Mouse (Mus musculus): ENCODE measurements around the gene Tomm70a.

- TF ChIP-seq CTCF (IDR thresholded peaks at IDR 0.05; ENCODE audit: low read depth), result no peak
- no peak for TF ChIP-seq EP300 (IDR thresholded peaks at IDR 0.05; ENCODE audit: low read depth)
These were observed 59.7 kb downstream of the Tomm70a start for GRCm38 (mm10) chr16:57181180-57181579.
